Mouse (Mus musculus) cerebellum, adult 9-11 months (tissue): ENCODE measurements around the gene Hoxa4.

Experiments used
- DNase-seq: peaks from one replicate; pipeline ENCODE4 v3.0.0; 2022

Gene Hoxa4

GRCm38 (mm10) chr6:52215771-52216535 is 24.4 kb upstream of the Hoxa4 start:
- DNase-seq: no peak

- no peak for DNase-seq
Observed at GRCm38 (mm10) chr6:52215070-52215469, 23.5 kb upstream of the Hoxa4 start.

GRCm38 (mm10) chr6:52214271-52214670 is 22.7 kb upstream of the Hoxa4 start:
- no peak for DNase-seq

- DNase-seq: no peak
Observed at GRCm38 (mm10) chr6:52213119-52213986, 21.8 kb upstream of the Hoxa4 start, which contains the start of the genes Hoxa3 and Gm28308. Gene Hoxa3 (minus strand): TSS chr6:52213336. Gene Gm28308 (minus strand): TSS chr6:52213339.

- DNase-seq: no peak
Observed at GRCm38 (mm10) chr6:52212556-52213118, 21.1 kb upstream of the Hoxa4 start.

- no peak for DNase-seq
Observed at GRCm38 (mm10) chr6:52211961-52212360, 20.4 kb upstream of the Hoxa4 start.

- DNase-seq: peak; percentile 41
Observed at GRCm38 (mm10) chr6:52211170-52211935, 19.8 kb upstream of the Hoxa4 start.

GRCm38 (mm10) chr6:52209685-52210046 is 18.1 kb upstream of the Hoxa4 start:
- DNase-seq: no peak

- no peak for DNase-seq
Observed at GRCm38 (mm10) chr6:52208868-52209684, 17.5 kb upstream of the Hoxa4 start.

- DNase-seq: no peak
Observed at GRCm38 (mm10) chr6:52208072-52208867, 16.7 kb upstream of the Hoxa4 start, which contains the start of gene Hoxa6. Gene Hoxa6 (minus strand): TSS chr6:52208722.

- no peak for DNase-seq
Observed at GRCm38 (mm10) chr6:52207684-52207976, 16.1 kb upstream of the Hoxa4 start.

- no peak for DNase-seq
Observed at GRCm38 (mm10) chr6:52206882-52207683, 15.5 kb upstream of the Hoxa4 start.

GRCm38 (mm10) chr6:52205638-52206621 is 14.4 kb upstream of the Hoxa4 start:
- DNase-seq: no peak

GRCm38 (mm10) chr6:52205221-52205620 is 13.7 kb upstream of the Hoxa4 start:
- DNase-seq: no peak

GRCm38 (mm10) chr6:52204050-52204752 is 12.6 kb upstream of the Hoxa4 start, which contains the start of gene Hoxa5:
Gene Hoxa5 (minus strand): TSS chr6:52204587.
- DNase-seq: no peak

- no peak for DNase-seq
Observed at GRCm38 (mm10) chr6:52203371-52204049, 12.0 kb upstream of the Hoxa4 start.

GRCm38 (mm10) chr6:52203121-52203370 is 11.5 kb upstream of the Hoxa4 start:
- no peak for DNase-seq
